Mouse (Mus musculus) kidney, adult 2 months (tissue): Measurements from ENCODE around the gene Rad51ap1. TPM values are rescaled to one million over a fixed set of nuclear protein-coding genes. Genes with fewer than 3 reads are reported as not detected.

ENCODE experiments used
- DNase-seq: peaks from one replicate; pipeline ENCODE4 v3.0.0; 2021
- H3K27ac ChIP-seq: fragments of 200-500 bp; 2 replicates; pipeline ENCODE4 v1.5.1; 2012; ENCODE audit warnings: low read depth, low read length, control low read depth, inconsistent platforms; ENCODE audit not compliant: insufficient read depth
- H3K27me3 ChIP-seq: fragments of 200-500 bp; replicated peaks from 2 replicates; pipeline ENCODE4 v1.6.1; 2012; ENCODE audit warnings: mild to moderate bottlenecking, moderate library complexity, low read length, inconsistent platforms; ENCODE audit not compliant: control insufficient read depth, insufficient read depth
- H3K36me3 ChIP-seq: fragments of 200-500 bp; 2 replicates; pipeline ENCODE4 v1.6.1; 2012; ENCODE audit warnings: mild to moderate bottlenecking, moderate library complexity, low read length, inconsistent platforms; ENCODE audit not compliant: control insufficient read depth, insufficient read depth
- H3K4me1 ChIP-seq: fragments of 200-500 bp; 2 replicates; pipeline ENCODE4 v1.6.1; 2011; ENCODE audit warnings: low read length; ENCODE audit not compliant: control insufficient read depth, insufficient read depth
- H3K4me3 ChIP-seq: fragments of 200-500 bp; 2 replicates; pipeline ENCODE4 v1.5.1; 2011; ENCODE audit warnings: mild to moderate bottlenecking, low read depth, low read length, control low read depth; ENCODE audit not compliant: insufficient read depth
- CTCF ChIP-seq: fragments of 200-500 bp; conservative IDR thresholded peaks from 2 replicates; pipeline ENCODE4 v1.5.1; 2011; ENCODE audit warnings: low read depth, mild to moderate bottlenecking, control low read depth, low read length, moderate library complexity, mixed read lengths; ENCODE audit not compliant: insufficient read depth, insufficient read length
- POLR2A ChIP-seq: fragments of 200-500 bp; IDR thresholded peaks from one replicate; pipeline ENCODE4 v1.6.1; 2011; ENCODE audit warnings: low read depth, low read length, control low read depth
- WGBS: fragments of 180-500 bp; shearing (Covaris S2); methylation state at CpG from one replicate; pipeline ENCODE4 v1.1.7; 2018; 5-methylcytosine and 5-hydroxymethylcytosine counted together
- polyA plus RNA-seq: library from polyadenylated mRNA; depleted of rRNA; stranded (reverse); fragments of >200 nt; gene quantifications from 2 replicates; pipeline ENCODE4 v1.2.3, GENCODE M21; 2012; rRNA removed

Gene Rad51ap1
- polyA plus RNA-seq, 1 experiment = 0.75 TPM

GRCm38 (mm10) chr6:126914928-126915327 is 24.5 kb downstream of the Rad51ap1 start:
- 80% methylated on average over 5 of the region's 5 CpGs for WGBS
- H3K27me3 ChIP-seq = no peaks in the 10 kb centered on the region
- H3K27ac ChIP-seq = no peak overlapping the region
- no peak for DNase-seq
- no peak overlapping the region for H3K4me3 ChIP-seq
- TF ChIP-seq POLR2A (no peak), CTCF (no peak)
- H3K4me1 ChIP-seq = no peaks in the 10 kb centered on the region
- no peaks in the 10 kb centered on the region for H3K36me3 ChIP-seq

GRCm38 (mm10) chr6:126910727-126911126 is 28.7 kb downstream of the Rad51ap1 start:
- Histone ChIP-seq H3K36me3 (no peaks in the 10 kb centered on the region), H3K27ac (no peak overlapping the region), H3K27me3 (no peaks in the 10 kb centered on the region), H3K4me1 (no peaks in the 10 kb centered on the region), H3K4me3 (no peak overlapping the region)
- DNase-seq = no peak
- no peak for TF ChIP-seq POLR2A
- TF ChIP-seq CTCF = no peak
- 70% methylated on average over 4 of the region's 4 CpGs for WGBS

GRCm38 (mm10) chr6:126907876-126908275 is 31.5 kb downstream of the Rad51ap1 start:
- Histone ChIP-seq H3K4me1 (no peaks in the 10 kb centered on the region), H3K4me3 (no peak overlapping the region), H3K27me3 (no peaks in the 10 kb centered on the region), H3K36me3 (no peaks in the 10 kb centered on the region), H3K27ac (no peak overlapping the region)
- no peak for DNase-seq
- 59% methylated on average over 3 of the region's 3 CpGs for WGBS
- TF ChIP-seq CTCF = no peak

GRCm38 (mm10) chr6:126907378-126907777 is 32.0 kb downstream of the Rad51ap1 start:
- 80% methylated on average over 4 of the region's 5 CpGs for WGBS
- Histone ChIP-seq H3K27ac (no peak overlapping the region), H3K36me3 (no peaks in the 10 kb centered on the region), H3K4me1 (no peaks in the 10 kb centered on the region), H3K27me3 (no peaks in the 10 kb centered on the region), H3K4me3 (no peak overlapping the region)
- TF ChIP-seq CTCF = no peak
- no peak for TF ChIP-seq POLR2A
- DNase-seq = no peak

GRCm38 (mm10) chr6:126877118-126877517 is 62.3 kb downstream of the Rad51ap1 start:
- TF ChIP-seq POLR2A (no peak), CTCF (no peak)

More at GRCm38 (mm10) chr6:126877118-126877517, 62.3 kb downstream of the Rad51ap1 start:
- Histone ChIP-seq H3K36me3 (no peaks in the 10 kb centered on the region), H3K4me1 (no peaks in the 10 kb centered on the region), H3K27ac (no peak overlapping the region), H3K4me3 (no peak overlapping the region), H3K27me3 (no peaks in the 10 kb centered on the region)
- DNase-seq = no peak
- 68% methylated on average over 8 of the region's 8 CpGs for WGBS

Other genes starting within 250 kb of the Rad51ap1 start
- 0.46 and 0.59 TPM in 2 replicates for gene Kcna6, start 198.9 kb downstream of the Rad51ap1 start, polyA plus RNA-seq
- gene Ndufa9, start 90.5 kb downstream of the Rad51ap1 start, polyA plus RNA-seq = 280 and 346 TPM in 2 replicates
- 0.11 and 0.18 TPM in 2 replicates for gene Akap3, start 86.5 kb downstream of the Rad51ap1 start, polyA plus RNA-seq
- gene Dyrk4, start 17.7 kb downstream of the Rad51ap1 start, polyA plus RNA-seq = not detected in 2 replicates
- gene D6Wsu163e, start 375 bp upstream of the Rad51ap1 start, polyA plus RNA-seq = 5.9 and 8.7 TPM in 2 replicates
- gene Fgf6, start 76.0 kb upstream of the Rad51ap1 start, polyA plus RNA-seq = 0.02 TPM in 1 of 2 replicates, not detected in the other
- gene Fgf23, start 133.3 kb upstream of the Rad51ap1 start, polyA plus RNA-seq = not detected in 2 replicates
- gene Tigar, start 170.0 kb upstream of the Rad51ap1 start, polyA plus RNA-seq = 2.4 and 3.0 TPM in 2 replicates
- gene Ccnd2, start 212.6 kb upstream of the Rad51ap1 start, polyA plus RNA-seq = 18.8 and 27.7 TPM in 2 replicates